Mouse (Mus musculus): ENCODE measurements at regions not wholly inside any gene's neighbourhood (a gene's known extent, or its start where the extent isn't known, plus 50 kb on each side); places are given as distances from the start of the nearest gene placed in this dataset.

GRCm38 (mm10) chr2:159250065-159250464 is 455.5 kb downstream of the Dhx35 start:
- no peaks in the 10 kb centered on the region for H3K4me1 ChIP-seq (ENCODE audit: control insufficient read depth, insufficient read depth, low read length)
- no peaks in the 10 kb centered on the region for H3K27me3 ChIP-seq (ENCODE audit: control insufficient read depth, insufficient read depth, low read length)
- H3K36me3 ChIP-seq (ENCODE audit: control insufficient read depth, insufficient read depth, low read length) = no peaks in the 10 kb centered on the region
- ATAC-seq (ENCODE audit: insufficient number of reproducible peaks, low FRiP score, low TSS enrichment, low read depth) (no peak), DNase-seq (ENCODE audit: low spot score) (peak; percentile 27)
- H3K9ac ChIP-seq (ENCODE audit: low read length) = no peak overlapping the region
- WGBS = 52% methylated on average over 6 of the region's 6 CpGs
- no peak overlapping the region for H3K4me3 ChIP-seq (ENCODE audit: low read depth, low read length)
- no peak overlapping the region for H3K27ac ChIP-seq (replicated peaks; ENCODE audit: low read depth, low read length)
- H3K4me2 ChIP-seq (ENCODE audit: low read depth, severe bottlenecking) = no peak overlapping the region
- H3K9me3 ChIP-seq (ENCODE audit: control insufficient read depth, low read length) = no peaks in the 10 kb centered on the region

GRCm38 (mm10) chr2:159250993-159251665 is 456.5 kb downstream of the Dhx35 start:
- no peak overlapping the region for H3K27ac ChIP-seq (replicated peaks; ENCODE audit: low read depth, low read length)
- no peak for ATAC-seq (ENCODE audit: insufficient number of reproducible peaks, low FRiP score, low TSS enrichment, low read depth)

GRCm38 (mm10) chr2:159270221-159271080 is 475.8 kb downstream of the Dhx35 start:
- H3K9ac ChIP-seq (ENCODE audit: low read length) = no peak overlapping the region
- no peak overlapping the region for H3K4me2 ChIP-seq (ENCODE audit: low read depth, severe bottlenecking)
- ATAC-seq (ENCODE audit: insufficient number of reproducible peaks, low FRiP score, low TSS enrichment, low read depth) (no peak), DNase-seq (ENCODE audit: low spot score) (peak; percentile 55)
- H3K36me3 ChIP-seq (ENCODE audit: control insufficient read depth, insufficient read depth, low read length) = no peaks in the 10 kb centered on the region
- no peaks in the 10 kb centered on the region for H3K9me3 ChIP-seq (ENCODE audit: control insufficient read depth, low read length)
- H3K27ac ChIP-seq (replicated peaks; ENCODE audit: low read depth, low read length) = 0 out of 2 replicates have a peak overlapping the region, but pooled peaks have one; percentile 26
- no peaks in the 10 kb centered on the region for H3K27me3 ChIP-seq (ENCODE audit: control insufficient read depth, insufficient read depth, low read length)
- H3K4me1 ChIP-seq (ENCODE audit: control insufficient read depth, insufficient read depth, low read length) = peaks cover 7% of the 10 kb centered on the region; the same call in 1 of the 2 replicates
- WGBS = 17% methylated on average over 10 of the region's 10 CpGs
- no peak overlapping the region for H3K4me3 ChIP-seq (ENCODE audit: low read depth, low read length)

More at GRCm38 (mm10) chr2:159250993-159251665, 456.5 kb downstream of the Dhx35 start:
- H3K4me1 ChIP-seq (ENCODE audit: control insufficient read depth, insufficient read depth, low read length) = no peaks in the 10 kb centered on the region
- no peaks in the 10 kb centered on the region for H3K9me3 ChIP-seq (ENCODE audit: control insufficient read depth, low read length)
- WGBS = 75% methylated on average over 6 of the region's 6 CpGs
- no peak overlapping the region for H3K9ac ChIP-seq (ENCODE audit: low read length)
- H3K36me3 ChIP-seq (ENCODE audit: control insufficient read depth, insufficient read depth, low read length) = no peaks in the 10 kb centered on the region
- no peaks in the 10 kb centered on the region for H3K27me3 ChIP-seq (ENCODE audit: control insufficient read depth, insufficient read depth, low read length)
- no peak overlapping the region for H3K4me2 ChIP-seq (ENCODE audit: low read depth, severe bottlenecking)
- DNase-seq (ENCODE audit: low spot score) = no peak
- H3K4me3 ChIP-seq (ENCODE audit: low read depth, low read length) = no peak overlapping the region

GRCm38 (mm10) chr2:159278896-159279295 is 484.3 kb downstream of the Dhx35 start:
- WGBS = 56% methylated on average over 2 of the region's 2 CpGs
- no peaks in the 10 kb centered on the region for H3K9me3 ChIP-seq (ENCODE audit: control insufficient read depth, low read length)
- H3K4me1 ChIP-seq (ENCODE audit: control insufficient read depth, insufficient read depth, low read length) = peaks cover 3% of the 10 kb centered on the region; the same call in 1 of the 2 replicates
- no peak for DNase-seq (ENCODE audit: low spot score)
- H3K27ac ChIP-seq (replicated peaks; ENCODE audit: low read depth, low read length) = no peak overlapping the region
- no peak for ATAC-seq (ENCODE audit: insufficient number of reproducible peaks, low FRiP score, low TSS enrichment, low read depth)
- no peak overlapping the region for H3K4me2 ChIP-seq (ENCODE audit: low read depth, severe bottlenecking)
- no peaks in the 10 kb centered on the region for H3K36me3 ChIP-seq (ENCODE audit: control insufficient read depth, insufficient read depth, low read length)
- H3K9ac ChIP-seq (ENCODE audit: low read length) = no peak overlapping the region
- no peak overlapping the region for H3K4me3 ChIP-seq (ENCODE audit: low read depth, low read length)
- H3K27me3 ChIP-seq (ENCODE audit: control insufficient read depth, insufficient read depth, low read length) = no peaks in the 10 kb centered on the region

- WGBS = 62% methylated on average over 8 of the region's 8 CpGs
- Histone ChIP-seq H3K4me1 (ENCODE audit: control insufficient read depth, insufficient read depth, low read length) (peaks cover 3% of the 10 kb centered on the region; the same call in 1 of the 2 replicates), H3K27me3 (ENCODE audit: control insufficient read depth, insufficient read depth, low read length) (no peaks in the 10 kb centered on the region), H3K9ac (ENCODE audit: low read length) (no peak overlapping the region), H3K4me2 (ENCODE audit: low read depth, severe bottlenecking) (no peak overlapping the region), H3K9me3 (ENCODE audit: control insufficient read depth, low read length) (no peaks in the 10 kb centered on the region), H3K4me3 (ENCODE audit: low read depth, low read length) (no peak overlapping the region), H3K36me3 (ENCODE audit: control insufficient read depth, insufficient read depth, low read length) (no peaks in the 10 kb centered on the region), H3K27ac (replicated peaks; ENCODE audit: low read depth, low read length) (no peak overlapping the region)
- no peak for DNase-seq (ENCODE audit: low spot score)
- ATAC-seq (ENCODE audit: insufficient number of reproducible peaks, low FRiP score, low TSS enrichment, low read depth) = no peak
Observed at GRCm38 (mm10) chr2:159281558-159282320, 487.1 kb downstream of the Dhx35 start.

GRCm38 (mm10) chr2:159284100-159284499 is 489.5 kb downstream of the Dhx35 start:
- DNase-seq (ENCODE audit: low spot score) (no peak), ATAC-seq (ENCODE audit: insufficient number of reproducible peaks, low FRiP score, low TSS enrichment, low read depth) (no peak)
- Histone ChIP-seq H3K36me3 (ENCODE audit: control insufficient read depth, insufficient read depth, low read length) (no peaks in the 10 kb centered on the region), H3K9ac (ENCODE audit: low read length) (no peak overlapping the region), H3K27me3 (ENCODE audit: control insufficient read depth, insufficient read depth, low read length) (no peaks in the 10 kb centered on the region), H3K4me3 (ENCODE audit: low read depth, low read length) (no peak overlapping the region), H3K9me3 (ENCODE audit: control insufficient read depth, low read length) (no peaks in the 10 kb centered on the region), H3K27ac (replicated peaks; ENCODE audit: low read depth, low read length) (no peak overlapping the region), H3K4me1 (ENCODE audit: control insufficient read depth, insufficient read depth, low read length) (peaks cover 3% of the 10 kb centered on the region; the same call in 1 of the 2 replicates), H3K4me2 (ENCODE audit: low read depth, severe bottlenecking) (no peak overlapping the region)
- 81% methylated on average over 5 of the region's 5 CpGs for WGBS

- ATAC-seq (ENCODE audit: insufficient number of reproducible peaks, low FRiP score, low TSS enrichment, low read depth) (no peak), DNase-seq (ENCODE audit: low spot score) (no peak)
- 88% methylated on average over 8 of the region's 8 CpGs for WGBS
- H3K27me3 ChIP-seq (ENCODE audit: control insufficient read depth, insufficient read depth, low read length) = no peaks in the 10 kb centered on the region
- H3K4me3 ChIP-seq (ENCODE audit: low read depth, low read length) = no peak overlapping the region
- H3K36me3 ChIP-seq (ENCODE audit: control insufficient read depth, insufficient read depth, low read length) = no peaks in the 10 kb centered on the region
- no peaks in the 10 kb centered on the region for H3K9me3 ChIP-seq (ENCODE audit: control insufficient read depth, low read length)
- H3K9ac ChIP-seq (ENCODE audit: low read length) = no peak overlapping the region
- no peak overlapping the region for H3K27ac ChIP-seq (replicated peaks; ENCODE audit: low read depth, low read length)
- peaks cover 3% of the 10 kb centered on the region; the same call in 1 of the 2 replicates for H3K4me1 ChIP-seq (ENCODE audit: control insufficient read depth, insufficient read depth, low read length)
- H3K4me2 ChIP-seq (ENCODE audit: low read depth, severe bottlenecking) = no peak overlapping the region
Observed at GRCm38 (mm10) chr2:159284525-159285189, 490.1 kb downstream of the Dhx35 start.
